Mouse (Mus musculus): ENCODE measurements around the gene Abca2. TPM values are rescaled to one million over a fixed set of nuclear protein-coding genes. Genes with fewer than 3 reads are reported as not detected.

Abca2 gene
- polyA plus RNA-seq, 1 experiment from 2014 or later = 2.8 TPM

GRCm38 (mm10) chr2:25467606-25468303 is 39.3 kb downstream of the Abca2 start:
- H3K9me3 ChIP-seq (replicated peaks) = no peaks in the 10 kb centered on the region
- 59% methylated on average over 14 of the region's 14 CpGs for WGBS (ENCODE audit: insufficient replicate concordance)
- H3K4me2 ChIP-seq = no peak overlapping the region
- no peak for ATAC-seq
- H3K36me3 ChIP-seq = no peaks in the 10 kb centered on the region
- H3K9ac ChIP-seq = no peak overlapping the region
- H3K4me1 ChIP-seq = peaks cover 10% of the 10 kb centered on the region
- 0 out of 2 replicates have a peak, but pooled peaks cover 14% of the 10 kb centered on the region for H3K27me3 ChIP-seq (replicated peaks)
- no peak overlapping the region for H3K27ac ChIP-seq
- H3K4me3 ChIP-seq = no peak overlapping the region

GRCm38 (mm10) chr2:25468962-25469915 is 40.7 kb downstream of the Abca2 start:
- H3K9ac ChIP-seq = no peak overlapping the region
- no peaks in the 10 kb centered on the region for H3K36me3 ChIP-seq
- no peak overlapping the region for H3K27ac ChIP-seq
- 0 out of 2 replicates have a peak, but pooled peaks cover 14% of the 10 kb centered on the region for H3K27me3 ChIP-seq (replicated peaks)
- H3K9me3 ChIP-seq (replicated peaks) = no peaks in the 10 kb centered on the region
- WGBS (ENCODE audit: insufficient replicate concordance) = 70% methylated on average over 10 of the region's 10 CpGs
- no peak overlapping the region for H3K4me3 ChIP-seq
- no peak for ATAC-seq
- H3K4me1 ChIP-seq = peaks cover 10% of the 10 kb centered on the region
- no peak overlapping the region for H3K4me2 ChIP-seq

GRCm38 (mm10) chr2:25469969-25470368 is 41.5 kb downstream of the Abca2 start, which contains the start of gene Ptgds:
Gene Ptgds (minus strand): TSS chr2:25470046.
- Histone ChIP-seq H3K9ac (no peak within 1 kb of the TSS), H3K4me2 (no peak within 1 kb of the TSS), H3K4me3 (no peak within 1 kb of the TSS), H3K9me3 (replicated peaks) (no peaks in the 10 kb centered on the region), H3K27ac (no peak within 1 kb of the TSS), H3K36me3 (no peaks in the 10 kb centered on the region), H3K4me1 (peaks cover 10% of the 10 kb centered on the region), H3K27me3 (replicated peaks) (0 out of 2 replicates have a peak, but pooled peaks cover 14% of the 10 kb centered on the region)
- 50% methylated on average over 6 of the region's 6 CpGs for WGBS (ENCODE audit: insufficient replicate concordance)
- ATAC-seq = no peak

DNA sequence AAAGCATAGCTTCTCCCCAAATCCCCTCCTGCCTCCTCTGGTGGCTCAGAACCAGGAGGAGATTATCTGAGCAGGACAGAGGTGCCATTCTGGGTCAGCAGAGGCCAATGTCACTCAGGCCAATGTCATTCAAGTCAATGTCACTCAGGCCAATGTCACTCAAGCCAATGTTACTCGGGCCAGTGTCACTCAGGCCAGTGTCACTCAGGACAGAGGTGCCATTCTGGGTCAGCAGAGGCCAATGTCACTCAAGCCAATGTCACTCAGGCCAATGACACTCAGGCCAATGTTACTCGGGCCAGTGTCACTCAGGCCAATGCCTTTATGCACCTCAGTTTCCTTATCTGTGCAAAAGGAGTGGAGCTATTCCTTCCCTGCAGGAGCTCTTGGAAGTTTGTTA is 44.0 kb downstream of the Abca2 start:
- ATAC-seq = no peak
- Histone ChIP-seq H3K4me3 (no peak overlapping the region), H3K9ac (no peak overlapping the region), H3K36me3 (no peaks in the 10 kb centered on the region), H3K9me3 (replicated peaks) (no peaks in the 10 kb centered on the region), H3K27me3 (replicated peaks) (0 out of 2 replicates have a peak, but pooled peaks cover 14% of the 10 kb centered on the region), H3K4me2 (no peak overlapping the region), H3K27ac (no peak overlapping the region), H3K4me1 (no peaks in the 10 kb centered on the region)
- WGBS (ENCODE audit: insufficient replicate concordance) = 55% methylated on average over 2 of the region's 2 CpGs

DNA sequence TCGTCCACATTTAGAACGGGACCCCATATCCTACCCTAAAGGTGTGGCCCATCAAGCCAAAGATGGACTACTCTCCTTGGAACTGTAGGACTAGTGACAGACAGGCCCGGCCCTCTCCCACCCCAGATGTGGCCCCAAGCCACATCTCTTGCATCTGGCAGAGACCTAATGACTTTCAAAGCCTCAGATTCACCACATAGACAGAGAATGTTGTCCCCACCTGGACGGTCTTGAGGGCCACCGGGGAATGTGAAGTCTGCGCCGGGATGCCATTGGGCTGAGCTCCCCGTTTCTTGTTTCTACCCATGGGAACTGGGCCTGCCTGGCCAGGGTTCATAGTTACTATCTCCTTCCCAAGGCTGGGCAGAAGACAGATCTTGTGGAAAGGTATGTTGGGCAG is 49.0 kb downstream of the Abca2 start:
- ATAC-seq = no peak
- Histone ChIP-seq H3K9ac (no peak overlapping the region), H3K4me1 (no peaks in the 10 kb centered on the region), H3K27ac (no peak overlapping the region), H3K4me2 (no peak overlapping the region), H3K36me3 (no peaks in the 10 kb centered on the region), H3K4me3 (no peak overlapping the region), H3K9me3 (replicated peaks) (no peaks in the 10 kb centered on the region), H3K27me3 (replicated peaks) (0 out of 2 replicates have a peak, but pooled peaks cover 3% of the 10 kb centered on the region)
- WGBS (ENCODE audit: insufficient replicate concordance) = 68% methylated on average over 8 of the region's 8 CpGs

DNA sequence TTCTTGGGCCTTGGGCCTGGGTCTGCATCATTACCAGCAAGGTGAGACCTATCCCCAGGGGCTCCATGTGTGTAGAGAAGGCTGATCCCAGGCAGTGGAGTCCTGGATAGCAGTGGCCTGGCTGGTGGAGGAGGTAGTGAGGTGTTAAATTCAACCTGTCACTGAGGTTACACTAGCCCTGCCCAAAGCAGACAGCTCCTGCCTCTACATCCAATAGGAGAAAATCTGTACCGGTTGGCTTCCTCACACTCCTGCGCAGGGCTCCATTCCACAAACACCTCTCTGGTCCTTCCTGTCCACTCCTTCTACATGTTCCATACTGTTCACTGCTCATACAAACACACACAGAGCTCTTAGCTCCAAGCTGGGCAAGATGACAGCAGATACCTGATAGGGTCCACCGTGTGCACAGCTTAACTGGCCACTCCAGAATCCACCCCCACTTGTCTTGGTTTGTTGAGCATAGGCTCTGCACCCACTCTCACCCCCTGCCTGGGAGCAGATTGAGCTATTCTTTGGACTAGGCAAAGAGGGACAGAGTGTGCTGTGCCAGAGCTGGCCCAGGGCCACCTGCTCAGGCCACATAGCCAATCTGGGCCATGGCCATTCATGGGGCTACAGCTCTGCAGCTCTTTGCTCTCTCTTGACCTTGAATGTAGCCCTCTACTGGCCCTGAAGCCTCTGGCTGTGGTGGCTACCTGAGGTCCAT is 49.6 kb downstream of the Abca2 start:
- 0 out of 2 replicates have a peak, but pooled peaks cover 3% of the 10 kb centered on the region for H3K27me3 ChIP-seq (replicated peaks)
- no peaks in the 10 kb centered on the region for H3K9me3 ChIP-seq (replicated peaks)
- no peak for ATAC-seq
- no peak overlapping the region for H3K9ac ChIP-seq
- no peak overlapping the region for H3K4me3 ChIP-seq
- whole genome bisulfite sequencing (ENCODE audit: insufficient replicate concordance) = 79% methylated on average over 3 of the region's 3 CpGs
- no peaks in the 10 kb centered on the region for H3K36me3 ChIP-seq
- no peaks in the 10 kb centered on the region for H3K4me1 ChIP-seq
- H3K27ac ChIP-seq = no peak overlapping the region
- H3K4me2 ChIP-seq = no peak overlapping the region

GRCm38 (mm10) chr2:25479551-25480311 is 51.2 kb downstream of the Abca2 start:
- 0 out of 2 replicates have a peak, but pooled peaks cover 3% of the 10 kb centered on the region for H3K27me3 ChIP-seq (replicated peaks)
- H3K36me3 ChIP-seq = no peaks in the 10 kb centered on the region
- H3K4me1 ChIP-seq = no peaks in the 10 kb centered on the region
- H3K4me2 ChIP-seq = no peak overlapping the region
- ATAC-seq = no peak
- 54% methylated on average over 10 of the region's 10 CpGs for WGBS (ENCODE audit: insufficient replicate concordance)
- no peak overlapping the region for H3K27ac ChIP-seq
- H3K9me3 ChIP-seq (replicated peaks) = no peaks in the 10 kb centered on the region
- no peak overlapping the region for H3K9ac ChIP-seq
- H3K4me3 ChIP-seq = no peak overlapping the region

GRCm38 (mm10) chr2:25480541-25480940 is 52.0 kb downstream of the Abca2 start:
- Histone ChIP-seq H3K4me1 (peaks cover 8% of the 10 kb centered on the region), H3K9me3 (replicated peaks) (no peaks in the 10 kb centered on the region), H3K27ac (no peak overlapping the region), H3K36me3 (no peaks in the 10 kb centered on the region), H3K27me3 (replicated peaks) (0 out of 2 replicates have a peak, but pooled peaks cover 3% of the 10 kb centered on the region), H3K4me3 (no peak overlapping the region), H3K4me2 (no peak overlapping the region), H3K9ac (no peak overlapping the region)
- ATAC-seq = no peak
- WGBS (ENCODE audit: insufficient replicate concordance) = 72% methylated on average over 1 of the region's 1 CpGs

DNA sequence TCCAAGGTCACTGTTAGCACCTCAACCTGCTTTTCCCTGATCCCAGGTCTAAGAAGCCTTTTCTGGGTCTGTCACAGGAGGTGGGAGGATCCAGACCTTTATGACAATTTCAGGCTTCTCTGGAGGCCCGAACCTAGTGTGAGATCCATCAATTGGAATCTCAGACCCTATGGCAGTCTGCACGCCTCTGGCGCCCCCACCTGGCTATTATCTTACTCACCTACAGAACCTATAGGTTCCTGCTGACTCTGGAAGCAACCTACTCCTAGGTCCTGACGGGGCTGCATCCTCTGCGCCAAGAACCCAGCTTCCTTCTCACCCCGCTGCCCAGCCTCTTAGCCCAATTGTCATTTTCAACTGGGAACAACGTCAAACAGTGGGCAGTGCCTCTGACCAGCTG is 54.5 kb downstream of the Abca2 start:
- Histone ChIP-seq H3K36me3 (no peaks in the 10 kb centered on the region), H3K4me3 (no peak overlapping the region), H3K9ac (no peak overlapping the region), H3K9me3 (replicated peaks) (no peaks in the 10 kb centered on the region), H3K27me3 (replicated peaks) (0 out of 2 replicates have a peak, but pooled peaks cover 3% of the 10 kb centered on the region), H3K27ac (no peak overlapping the region), H3K4me2 (no peak overlapping the region), H3K4me1 (peaks cover 32% of the 10 kb centered on the region)
- ATAC-seq = no peak
- 16% methylated on average over 7 of the region's 7 CpGs for WGBS (ENCODE audit: insufficient replicate concordance)

GRCm38 (mm10) chr2:25484901-25485647 is 56.6 kb downstream of the Abca2 start:
- Histone ChIP-seq H3K4me1 (peaks cover 37% of the 10 kb centered on the region), H3K9ac (no peak overlapping the region), H3K27me3 (replicated peaks) (no peaks in the 10 kb centered on the region), H3K9me3 (replicated peaks) (no peaks in the 10 kb centered on the region), H3K27ac (peak overlapping the region; percentile 50), H3K36me3 (no peaks in the 10 kb centered on the region), H3K4me2 (no peak overlapping the region), H3K4me3 (no peak overlapping the region)
- WGBS (ENCODE audit: insufficient replicate concordance) = 53% methylated on average over 11 of the region's 11 CpGs
- ATAC-seq = peak; percentile 52

Measured in liver, embryonic 12.5 days (tissue).